Mouse (Mus musculus) 3134 (cell line): ENCODE results near the gene Aco2.
A peak's percentile ranks its signal among the peaks of the same experiment; 100 is the strongest.
"Not testable (repeated sequence)": the region's sequence is repeated elsewhere in the genome, so short reads cannot be mapped to it uniquely, and the experiment has no call there.

Experiments
- DNase-seq: peaks from one replicate; pipeline ENCODE4 v3.0.0-alpha.2; 2011; ENCODE audit warnings: low spot score; ENCODE audit not compliant: insufficient read length; ENCODE audit errors: extremely low read depth

Aco2 gene

DNA sequence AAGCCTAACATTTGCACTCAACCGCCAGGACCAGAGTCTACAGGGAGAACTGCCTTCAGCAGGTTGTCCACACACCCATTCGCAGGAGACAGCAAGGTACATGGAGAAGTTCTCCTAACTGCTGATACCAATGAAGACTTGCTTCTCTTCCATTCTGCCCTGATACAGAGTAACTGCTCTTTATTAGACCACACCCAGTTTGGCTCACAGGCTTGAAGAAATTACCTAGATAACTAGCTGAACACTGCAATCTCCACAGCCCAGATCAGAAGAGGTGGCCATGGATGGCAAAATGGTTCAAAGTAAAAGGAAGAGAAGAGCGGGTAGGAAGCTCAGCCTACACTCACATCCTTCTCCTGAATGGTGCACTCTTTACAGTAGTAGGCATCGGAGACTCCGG lies 2.1 kb upstream of the Aco2 start:
- DNase-seq = no peak

- peak; percentile 90 for DNase-seq
These were observed 376 bp upstream of the Aco2 start, which contains the start of gene Phf5a for GRCm38 (mm10) chr15:81871604-81872261. Gene Phf5a (minus strand): TSS chr15:81871911.

DNA sequence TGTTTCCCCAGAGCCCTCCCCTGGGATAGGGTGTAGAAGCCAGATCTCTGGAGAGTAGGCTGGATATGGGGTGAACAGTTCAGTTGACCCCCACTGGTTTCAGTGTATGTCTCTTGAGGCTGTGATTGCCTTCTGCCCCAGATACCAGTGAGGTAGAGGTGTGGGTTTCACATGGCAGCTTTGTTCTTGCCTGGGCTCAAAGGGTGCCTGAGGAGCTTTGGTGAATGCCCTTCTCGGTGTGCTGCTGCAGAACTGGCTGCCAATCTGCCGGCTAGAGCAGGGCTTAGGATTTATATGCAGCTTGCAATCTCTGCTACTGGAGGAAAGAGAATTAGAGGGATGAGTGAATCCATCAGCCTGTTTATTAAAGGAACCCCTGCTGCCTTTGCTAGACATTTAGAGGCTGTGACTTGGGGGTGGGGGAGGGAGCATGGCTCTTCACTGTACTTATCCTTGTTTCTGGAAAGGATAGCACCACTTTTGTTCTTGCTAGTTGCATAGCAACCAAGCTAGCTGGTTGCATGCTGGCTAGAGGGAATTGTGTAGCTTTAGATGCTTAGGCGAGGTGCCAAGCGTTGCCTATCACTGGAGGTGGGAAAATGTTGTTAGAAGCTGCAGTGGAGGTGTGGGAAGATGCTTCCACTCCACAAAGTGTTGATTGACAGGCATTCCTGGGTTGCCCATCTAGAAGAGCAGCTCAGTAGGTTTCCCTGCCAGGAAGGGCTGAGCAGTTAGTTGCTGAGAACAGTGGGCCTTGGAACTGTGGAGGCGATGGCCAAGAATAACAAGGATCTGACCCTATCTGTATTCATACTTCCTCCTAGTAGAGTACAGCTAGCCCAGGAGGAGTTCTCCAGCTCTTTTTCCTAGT lies 7.7 kb downstream of the Aco2 start:
- no peak for DNase-seq

DNA sequence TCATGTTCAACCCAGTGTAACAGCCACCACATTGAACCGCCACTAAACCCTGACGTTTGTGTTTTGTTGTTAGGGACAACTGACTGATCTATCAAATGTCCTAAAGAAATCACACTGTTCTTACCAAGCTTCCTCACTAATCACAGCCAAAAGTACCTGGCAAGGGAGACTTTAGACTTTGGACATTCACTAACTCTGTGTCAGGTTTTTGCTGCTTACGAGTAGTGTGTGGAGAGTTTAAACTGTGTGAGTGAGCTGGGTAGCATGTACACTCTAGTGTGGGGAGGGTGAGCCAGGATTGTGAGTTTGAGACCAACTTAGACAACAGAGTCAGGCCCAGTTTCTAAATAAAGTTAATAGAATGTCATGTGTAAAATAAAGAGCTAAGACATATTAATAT lies 10.2 kb downstream of the Aco2 start:
- DNase-seq = no peak

GRCm38 (mm10) chr15:81885418-81885934 lies 13.4 kb downstream of the Aco2 start:
- DNase-seq = no peak

- DNase-seq = no peak
These were observed 14.9 kb downstream of the Aco2 start for GRCm38 (mm10) chr15:81886795-81887550.

GRCm38 (mm10) chr15:81889175-81889574 lies 17.1 kb downstream of the Aco2 start:
- DNase-seq = no peak

GRCm38 (mm10) chr15:81891140-81891802 lies 19.2 kb downstream of the Aco2 start:
- DNase-seq = no peak

- DNase-seq = no peak
These were observed 19.9 kb downstream of the Aco2 start for GRCm38 (mm10) chr15:81891822-81892580.

DNA sequence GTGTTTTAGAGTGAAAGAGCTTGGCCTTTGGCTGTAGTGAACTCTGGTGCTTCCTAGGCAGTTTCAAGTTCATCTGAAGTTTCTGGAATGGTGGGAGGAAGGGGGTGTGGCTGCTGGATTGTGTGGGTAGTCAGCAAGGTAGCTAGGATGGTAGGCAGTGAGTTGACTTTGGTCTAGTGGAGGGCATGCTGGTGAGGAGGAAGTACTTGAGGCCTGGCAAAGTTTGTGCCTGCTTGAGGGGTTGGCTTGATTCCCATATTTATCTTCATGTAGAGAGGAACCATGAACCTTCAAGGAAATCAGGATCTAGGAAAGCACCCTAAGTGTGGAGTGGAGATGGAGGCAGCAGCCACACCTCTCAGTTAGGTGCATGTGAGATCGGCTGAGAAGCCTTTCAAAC lies 21.9 kb downstream of the Aco2 start:
- no peak for DNase-seq

- DNase-seq = no peak
These were observed 24.3 kb downstream of the Aco2 start for GRCm38 (mm10) chr15:81896407-81896806.

- no peak for DNase-seq
These were observed 25.6 kb downstream of the Aco2 start for GRCm38 (mm10) chr15:81897607-81898285.

DNA sequence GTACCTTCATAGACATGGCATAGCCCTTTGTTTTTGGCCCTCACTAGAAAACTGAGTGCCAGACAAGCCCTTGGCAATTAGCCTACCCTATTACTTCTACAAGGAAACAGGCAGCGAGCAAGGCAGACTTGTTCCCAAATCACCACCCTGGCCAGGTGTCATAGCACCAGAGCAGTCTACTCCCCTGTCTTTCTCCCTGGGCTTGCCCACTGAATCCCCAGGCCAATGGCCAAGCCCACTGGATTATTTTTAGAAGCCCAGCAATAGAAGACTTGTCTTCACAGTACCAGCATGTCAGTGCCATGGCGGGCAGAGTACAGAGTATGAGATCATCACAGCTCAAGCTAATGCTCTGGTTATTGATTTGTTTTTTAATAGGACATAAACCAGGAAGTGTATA lies 26.6 kb downstream of the Aco2 start:
- no peak for DNase-seq

DNA sequence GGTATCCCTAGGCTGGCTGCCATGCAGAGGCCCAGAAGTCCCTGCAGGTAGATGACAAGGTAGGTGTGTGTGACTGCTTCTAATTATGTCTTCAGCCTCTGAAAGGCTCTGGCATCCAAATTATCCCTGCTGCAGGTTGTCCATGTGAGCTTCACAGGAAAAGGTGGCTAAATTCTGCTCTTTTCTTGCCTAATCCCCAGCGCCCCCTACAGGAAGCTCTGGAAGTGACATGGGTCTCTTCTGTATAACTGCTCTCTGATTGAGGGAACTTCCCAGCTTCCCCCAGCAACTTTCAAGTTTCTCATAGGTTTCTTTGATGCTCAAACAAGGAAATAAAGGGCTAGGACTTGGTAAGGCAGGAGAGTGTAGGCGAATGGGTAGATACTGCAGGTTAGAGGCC lies 32.8 kb downstream of the Aco2 start:
- DNase-seq = no peak

DNA sequence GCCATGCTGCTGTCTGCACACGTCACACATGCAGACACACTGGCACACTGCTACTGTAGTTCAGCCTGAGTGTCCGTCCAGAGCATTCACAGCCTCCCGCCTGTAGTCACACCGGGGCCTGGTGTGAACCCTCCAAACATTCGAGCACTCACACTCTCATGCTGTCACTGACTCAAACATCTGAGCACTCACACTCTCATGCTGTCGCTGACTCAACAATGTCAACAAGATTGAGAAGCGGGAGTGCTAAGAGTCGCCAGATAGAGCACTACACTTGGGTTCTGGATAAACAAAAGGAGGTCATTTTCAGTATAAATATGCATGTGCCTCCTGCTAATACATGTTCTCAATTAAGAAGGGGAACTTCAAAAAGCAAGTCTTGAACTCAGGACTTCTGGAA lies 35.8 kb downstream of the Aco2 start:
- DNase-seq = no peak

DNA sequence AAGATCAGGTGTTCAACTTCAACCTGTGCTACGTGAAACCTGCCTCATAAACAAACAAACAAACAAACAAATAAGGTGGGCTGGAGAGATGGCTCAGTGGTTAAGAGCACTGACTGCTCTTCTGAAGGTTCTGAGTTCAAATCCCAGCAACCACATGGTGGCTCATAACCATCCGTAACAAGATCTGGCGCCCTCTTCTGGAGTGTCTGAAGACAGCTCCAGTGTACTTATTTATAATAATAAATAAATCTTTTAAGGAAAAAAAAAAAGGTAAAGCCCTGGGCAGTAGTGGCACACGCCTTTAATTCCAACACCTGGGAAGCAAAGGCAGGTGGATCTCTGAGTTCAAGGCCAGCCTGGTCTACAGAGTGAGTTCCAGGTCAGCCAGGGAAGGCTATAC lies 36.7 kb downstream of the Aco2 start:
- DNase-seq = not testable (repeated sequence)

GRCm38 (mm10) chr15:81912498-81912897 lies 40.4 kb downstream of the Aco2 start:
- no peak for DNase-seq

- DNase-seq = no peak
These were observed 42.6 kb downstream of the Aco2 start for GRCm38 (mm10) chr15:81914668-81915067.

- no peak for DNase-seq
These were observed 43.6 kb downstream of the Aco2 start for GRCm38 (mm10) chr15:81915663-81916062.
